Mouse (Mus musculus) bone marrow macrophage, adult 2 months (primary cell): ENCODE data around the gene Tufm.

Source experiments
- CTCF ChIP-seq: IDR thresholded peaks from 2 replicates; pipeline ENCODE4 v1.5.1; 2012; ENCODE audit warnings: low read depth, mild to moderate bottlenecking, low read length, moderate library complexity
- POLR2A ChIP-seq: IDR thresholded peaks from 2 replicates; pipeline ENCODE4 v1.6.1; 2012; ENCODE audit warnings: mild to moderate bottlenecking, low read depth, low read length, borderline replicate concordance

GRCm38 (mm10) chr7:126452244-126452643, 34.9 kb upstream of the Tufm start:
- TF ChIP-seq CTCF = no peak
- no peak for TF ChIP-seq POLR2A
